Mouse (Mus musculus) right cerebral cortex, adult 2 months (tissue): ENCODE measurements around the gene Cobll1.

Source experiments
- DNase-seq, 2 experiments: peaks; one replicate each; pipeline ENCODE4 v3.0.0; 2021 to 2022; ENCODE audit warnings: low spot score in 2 of 2

Gene Cobll1

GRCm38 (mm10) chr2:65147431-65147830, 91.8 kb downstream of the Cobll1 start:
- no peak for DNase-seq

GRCm38 (mm10) chr2:65145421-65146117, 93.6 kb downstream of the Cobll1 start:
- DNase-seq: peak in 1 of 2 experiments; percentile 21

- DNase-seq: no peak
Measured at GRCm38 (mm10) chr2:65141093-65141661, 98.0 kb downstream of the Cobll1 start.

- DNase-seq: no peak
Measured at GRCm38 (mm10) chr2:65140330-65140922, 98.8 kb downstream of the Cobll1 start.

GRCm38 (mm10) chr2:65139606-65140329, 99.4 kb downstream of the Cobll1 start:
- DNase-seq: no peak

GRCm38 (mm10) chr2:65138992-65139391, 100.2 kb downstream of the Cobll1 start:
- DNase-seq: no peak

GRCm38 (mm10) chr2:65126141-65126783, 112.9 kb downstream of the Cobll1 start:
- DNase-seq: peak; percentile 22 to 31

GRCm38 (mm10) chr2:65123702-65124101, 115.5 kb downstream of the Cobll1 start:
- DNase-seq: no peak

- DNase-seq: peak; percentile 54 to 70
Measured at GRCm38 (mm10) chr2:65121435-65121834, 117.8 kb downstream of the Cobll1 start.

GRCm38 (mm10) chr2:65121012-65121411, 118.2 kb downstream of the Cobll1 start:
- no peak for DNase-seq

- no peak for DNase-seq
Measured at GRCm38 (mm10) chr2:65120112-65120511, 119.1 kb downstream of the Cobll1 start.

- DNase-seq: no peak
Measured at GRCm38 (mm10) chr2:65119667-65120066, 119.5 kb downstream of the Cobll1 start.

GRCm38 (mm10) chr2:65119076-65119475, 120.1 kb downstream of the Cobll1 start:
- no peak for DNase-seq

- no peak for DNase-seq
Measured at GRCm38 (mm10) chr2:65117859-65118258, 121.3 kb downstream of the Cobll1 start.

- no peak for DNase-seq
Measured at GRCm38 (mm10) chr2:65116428-65117125, 122.6 kb downstream of the Cobll1 start.

- no peak for DNase-seq
Measured at GRCm38 (mm10) chr2:65113191-65113590, 126.0 kb downstream of the Cobll1 start.

GRCm38 (mm10) chr2:65104569-65104968, 134.6 kb downstream of the Cobll1 start:
- DNase-seq: no peak

GRCm38 (mm10) chr2:65103801-65104200, 135.4 kb downstream of the Cobll1 start:
- no peak for DNase-seq

- DNase-seq: no peak
Measured at GRCm38 (mm10) chr2:65101388-65101787, 137.8 kb downstream of the Cobll1 start.

GRCm38 (mm10) chr2:65100001-65100400, 139.2 kb downstream of the Cobll1 start:
- DNase-seq: no peak

- DNase-seq: no peak
Measured at GRCm38 (mm10) chr2:65095571-65095970, 143.6 kb downstream of the Cobll1 start.
